Mouse (Mus musculus): ENCODE measurements around the gene Ccn2.

The Ccn2 gene

GRCm38 (mm10) chr10:24642796-24643580, 47.7 kb downstream of the Ccn2 start:
- no peak for DNase-seq

- no peak for DNase-seq
Observed at GRCm38 (mm10) chr10:24645169-24645568, 49.9 kb downstream of the Ccn2 start.
